Mouse (Mus musculus) limb, embryonic 10.5 days (tissue): ENCODE data around the gene Ap4b1. TPM values are rescaled to one million over a fixed set of nuclear protein-coding genes. Genes with fewer than 3 reads are reported as not detected.

Experiments
- DNase-seq: peaks from one replicate; pipeline ENCODE4 v3.0.0-alpha.2; 2017; ENCODE audit warnings: low spot score
- H3K27ac ChIP-seq: fragments of 300-500 bp; sonication (generic); 2 replicates; pipeline ENCODE4 v1.5.1; 2016; ENCODE audit warnings: mild to moderate bottlenecking
- H3K27me3 ChIP-seq: fragments of 300-500 bp; sonication (generic); 2 replicates; pipeline ENCODE4 v1.6.1; 2016; ENCODE audit warnings: low read depth, mild to moderate bottlenecking; ENCODE audit not compliant: poor library complexity, severe bottlenecking
- H3K36me3 ChIP-seq: fragments of 300-500 bp; sonication (generic); 2 replicates; pipeline ENCODE4 v1.6.1; 2016; ENCODE audit warnings: mild to moderate bottlenecking, moderate library complexity
- H3K4me1 ChIP-seq: fragments of 300-500 bp; sonication (generic); 2 replicates; pipeline ENCODE4 v1.6.1; 2016
- H3K4me3 ChIP-seq: fragments of 300-500 bp; sonication (generic); 2 replicates; pipeline ENCODE4 v1.5.1; 2016; ENCODE audit warnings: mild to moderate bottlenecking, moderate library complexity
- H3K9me3 ChIP-seq: fragments of 300-500 bp; sonication (generic); replicated peaks from 2 replicates; pipeline ENCODE4 v1.6.1; 2016; ENCODE audit warnings: mild to moderate bottlenecking
- WGBS: fragments of 180-500 bp; shearing (Covaris S2); methylation state at CpG from one replicate; pipeline ENCODE4 v1.1.7; 2016; 5-methylcytosine and 5-hydroxymethylcytosine counted together
- polyA plus RNA-seq: library from polyadenylated mRNA; unstranded; fragments of >200 nt; fragmentation: Nextera tagmentation; extraction: Ambion mirVana; gene quantifications from 2 replicates; pipeline ENCODE4 v1.2.1, GENCODE M21; 2016

Ap4b1 gene
- polyA plus RNA-seq, 1 experiment from 2014 or later = 23.6 TPM

GRCm38 (mm10) chr3:103850644-103851363 is 41.5 kb downstream of the Ap4b1 start:
- H3K4me1 ChIP-seq = no peaks in the 10 kb centered on the region
- H3K4me3 ChIP-seq = no peak overlapping the region
- H3K9me3 ChIP-seq = no peaks in the 10 kb centered on the region
- H3K27ac ChIP-seq = no peak overlapping the region
- no peaks in the 10 kb centered on the region for H3K27me3 ChIP-seq
- WGBS = 84% methylated on average over 9 of the region's 9 CpGs
- DNase-seq = no peak
- H3K36me3 ChIP-seq = no peaks in the 10 kb centered on the region

DNA sequence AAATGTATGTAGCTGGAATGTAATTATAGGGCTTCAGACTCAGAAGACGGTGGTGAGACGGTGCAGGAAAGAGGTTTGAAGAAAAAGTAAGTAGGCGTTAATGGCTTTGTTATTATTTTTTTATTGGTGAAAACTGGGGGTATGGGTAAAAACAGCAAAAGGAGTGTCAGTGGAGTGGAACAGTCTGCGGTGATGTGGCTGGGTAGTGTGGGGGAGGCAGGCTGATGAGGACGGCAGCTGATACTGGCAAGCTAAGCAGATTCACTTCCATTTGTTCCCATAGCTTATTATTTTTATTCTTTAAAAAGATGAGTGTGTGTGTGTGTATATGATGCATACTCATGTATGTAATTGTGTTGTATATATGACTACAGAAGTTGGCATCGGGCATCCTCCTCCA is 42.2 kb downstream of the Ap4b1 start:
- WGBS = 93% methylated on average over 6 of the region's 6 CpGs
- Histone ChIP-seq H3K9me3 (no peaks in the 10 kb centered on the region), H3K4me3 (no peak overlapping the region), H3K36me3 (no peaks in the 10 kb centered on the region), H3K4me1 (no peaks in the 10 kb centered on the region), H3K27ac (no peak overlapping the region), H3K27me3 (no peaks in the 10 kb centered on the region)
- no peak for DNase-seq

DNA sequence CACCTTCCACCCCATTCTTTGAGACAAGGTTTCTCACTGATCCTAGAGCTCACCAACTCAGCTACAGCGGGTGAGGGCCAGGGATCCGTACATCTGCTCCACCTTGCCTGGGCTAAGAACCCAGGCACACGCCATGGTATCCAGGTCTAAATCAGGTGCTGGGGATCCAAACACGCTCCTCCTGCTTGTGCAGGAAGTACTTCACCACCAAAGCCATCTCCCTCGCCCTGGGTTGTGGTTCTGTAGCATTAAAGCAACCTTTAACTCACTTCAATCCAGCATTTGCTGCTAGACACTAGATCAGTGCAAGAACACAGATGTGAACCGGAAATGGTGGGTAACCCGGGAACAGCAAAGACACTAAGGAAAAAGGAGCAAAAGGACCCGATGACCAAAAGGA is 42.6 kb downstream of the Ap4b1 start:
- H3K9me3 ChIP-seq = no peaks in the 10 kb centered on the region
- 90% methylated on average over 8 of the region's 8 CpGs for WGBS
- no peaks in the 10 kb centered on the region for H3K27me3 ChIP-seq
- H3K36me3 ChIP-seq = no peaks in the 10 kb centered on the region
- H3K4me3 ChIP-seq = no peak overlapping the region
- H3K27ac ChIP-seq = no peak overlapping the region
- no peaks in the 10 kb centered on the region for H3K4me1 ChIP-seq
- DNase-seq = no peak

GRCm38 (mm10) chr3:103852565-103853299 is 43.4 kb downstream of the Ap4b1 start:
- 74% methylated on average over 3 of the region's 3 CpGs for WGBS
- Histone ChIP-seq H3K27ac (no peak overlapping the region), H3K27me3 (no peaks in the 10 kb centered on the region), H3K9me3 (no peaks in the 10 kb centered on the region), H3K4me3 (no peak overlapping the region), H3K36me3 (no peaks in the 10 kb centered on the region), H3K4me1 (no peaks in the 10 kb centered on the region)
- no peak for DNase-seq

- Histone ChIP-seq H3K4me3 (no peak overlapping the region), H3K4me1 (no peaks in the 10 kb centered on the region), H3K36me3 (no peaks in the 10 kb centered on the region), H3K27me3 (no peaks in the 10 kb centered on the region), H3K27ac (no peak overlapping the region), H3K9me3 (no peaks in the 10 kb centered on the region)
- 81% methylated on average over 8 of the region's 8 CpGs for WGBS
- DNase-seq = no peak
Observed at GRCm38 (mm10) chr3:103853804-103854203, 44.5 kb downstream of the Ap4b1 start.

DNA sequence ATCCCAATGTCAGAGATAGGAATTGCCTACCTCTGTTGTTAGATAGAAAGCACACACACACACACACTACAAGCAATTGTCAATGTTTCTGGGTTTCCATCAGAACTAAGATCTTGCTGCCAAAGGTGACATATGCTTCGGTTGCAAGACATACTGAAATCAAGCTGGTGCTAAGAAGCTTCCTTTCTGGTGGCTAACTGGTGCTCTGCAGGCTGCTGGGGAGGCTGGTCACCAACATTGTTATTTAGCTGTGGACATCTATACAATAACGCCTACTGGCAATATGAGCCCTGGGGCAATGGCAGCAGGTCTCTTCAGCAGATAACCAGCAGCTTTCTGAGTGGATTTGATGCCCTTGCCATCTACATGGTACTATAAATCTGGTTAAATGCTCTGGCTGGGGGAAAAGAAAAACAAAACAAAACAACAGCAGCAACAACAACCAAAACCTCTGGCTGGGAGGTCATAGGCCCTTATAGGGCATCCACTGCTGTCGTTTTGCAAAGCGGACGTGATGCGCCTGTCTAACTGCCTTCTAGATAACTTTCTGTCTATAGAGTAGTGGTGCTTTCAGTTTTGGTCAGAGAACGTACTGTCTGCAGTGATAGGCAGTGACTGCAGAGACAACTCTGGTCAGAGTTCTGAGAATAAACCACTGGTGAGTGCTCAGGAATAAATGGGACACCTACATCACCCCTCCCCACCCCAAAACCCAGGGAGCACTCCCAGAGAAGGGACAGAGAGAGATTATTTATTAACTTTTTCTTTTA is 47.9 kb downstream of the Ap4b1 start:
- DNase-seq = no peak
- WGBS = 94% methylated on average over 7 of the region's 7 CpGs

DNA sequence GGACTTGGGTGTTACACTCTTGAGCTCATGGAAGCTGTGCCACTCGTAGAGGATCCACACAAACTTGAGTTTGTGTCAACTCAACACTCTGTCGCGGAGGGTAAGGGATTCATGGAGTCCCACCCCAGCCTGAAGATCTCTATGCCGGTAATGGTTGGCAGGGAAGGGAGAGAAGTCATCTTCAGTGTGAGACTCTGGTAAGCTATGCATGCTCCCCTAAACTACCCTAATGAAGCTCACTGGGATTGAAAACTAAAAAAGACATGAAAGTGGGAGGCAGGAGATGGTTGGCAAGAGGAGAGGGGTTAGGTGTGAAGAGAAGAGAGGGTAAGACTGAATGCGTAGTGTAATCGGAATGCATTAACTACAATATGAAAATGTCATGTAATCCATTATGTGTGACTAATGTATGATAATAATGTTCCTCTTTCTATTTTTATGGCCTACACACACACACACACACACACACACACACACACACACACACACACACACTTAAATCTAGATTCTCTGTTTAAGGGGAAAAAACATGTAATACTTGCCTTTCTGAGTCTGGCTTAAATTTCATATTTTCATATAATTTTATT is 48.8 kb downstream of the Ap4b1 start:
- no peaks in the 10 kb centered on the region for H3K9me3 ChIP-seq
- H3K27ac ChIP-seq = no peak overlapping the region
- H3K4me1 ChIP-seq = no peaks in the 10 kb centered on the region
- 92% methylated on average over 6 of the region's 6 CpGs for WGBS
- H3K36me3 ChIP-seq = no peaks in the 10 kb centered on the region
- no peak for DNase-seq
- no peaks in the 10 kb centered on the region for H3K27me3 ChIP-seq
- H3K4me3 ChIP-seq = no peak overlapping the region

More for the DNA sequence above, 47.9 kb downstream of the Ap4b1 start:
- Histone ChIP-seq H3K36me3 (no peaks in the 10 kb centered on the region), H3K4me1 (no peaks in the 10 kb centered on the region), H3K9me3 (no peaks in the 10 kb centered on the region), H3K27ac (no peak overlapping the region), H3K27me3 (no peaks in the 10 kb centered on the region), H3K4me3 (no peak overlapping the region)

DNA sequence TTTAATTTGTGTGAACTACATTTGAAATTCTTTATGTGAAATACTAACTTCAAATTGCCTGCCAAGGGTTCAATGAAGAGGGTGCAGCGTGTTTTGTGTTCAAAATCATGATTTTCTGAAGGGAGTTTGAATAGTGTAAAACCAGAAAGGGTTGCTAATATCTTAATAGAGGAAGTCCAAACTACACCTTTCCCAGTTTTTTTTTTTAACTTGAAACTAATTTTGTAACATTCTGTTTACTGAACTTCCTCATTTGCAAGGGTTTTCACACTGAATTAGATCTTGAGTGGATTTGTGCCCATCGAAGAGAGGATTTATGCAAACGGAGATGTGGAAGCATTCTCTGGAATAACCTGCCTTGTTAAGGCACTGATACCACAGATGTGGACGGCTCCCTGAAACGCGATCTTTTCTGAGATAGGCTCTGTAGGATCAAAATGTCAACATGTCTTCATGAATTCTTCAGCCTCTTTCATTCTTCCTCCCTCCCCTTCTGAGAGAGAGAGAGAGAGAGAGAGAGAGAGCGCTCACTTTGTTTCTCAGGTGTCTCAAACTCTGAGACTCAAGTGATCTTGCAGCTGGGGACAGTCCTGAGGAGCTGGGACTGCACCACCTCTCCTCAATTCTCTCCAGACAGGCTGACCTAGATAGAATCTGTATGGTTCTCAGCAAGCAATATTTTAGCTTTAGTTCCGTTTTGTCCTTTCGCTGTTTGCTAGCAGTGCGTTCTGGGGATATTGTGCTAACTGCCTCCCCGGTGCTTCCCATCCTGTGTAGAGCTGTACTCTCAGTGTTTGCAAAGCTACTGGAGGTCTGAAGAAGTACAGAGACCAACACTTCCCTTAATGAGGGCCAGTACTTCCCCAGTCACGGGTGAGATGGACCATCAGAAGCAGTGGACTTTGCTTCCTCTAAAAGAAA is 49.8 kb downstream of the Ap4b1 start, which contains the start of gene Ptpn22:
Gene Ptpn22 (plus strand): TSS at position 915 of the 921 bp plus-strand sequence.
- Histone ChIP-seq H3K27me3 (no peaks in the 10 kb centered on the region), H3K27ac (no peak within 1 kb of the TSS), H3K9me3 (no peaks in the 10 kb centered on the region), H3K4me3 (no peak within 1 kb of the TSS), H3K36me3 (no peaks in the 10 kb centered on the region), H3K4me1 (no peaks in the 10 kb centered on the region)
- WGBS = 82% methylated on average over 12 of the region's 12 CpGs
- DNase-seq = no peak

- DNase-seq = no peak
- Histone ChIP-seq H3K9me3 (no peaks in the 10 kb centered on the region), H3K27me3 (no peaks in the 10 kb centered on the region), H3K4me1 (no peaks in the 10 kb centered on the region), H3K36me3 (no peaks in the 10 kb centered on the region), H3K27ac (no peak overlapping the region), H3K4me3 (no peak overlapping the region)
- WGBS = 83% methylated on average over 6 of the region's 6 CpGs
Observed at GRCm38 (mm10) chr3:103859851-103860391, 50.6 kb downstream of the Ap4b1 start.

GRCm38 (mm10) chr3:103862721-103863220 is 53.5 kb downstream of the Ap4b1 start:
- Histone ChIP-seq H3K4me1 (no peaks in the 10 kb centered on the region), H3K4me3 (no peak overlapping the region), H3K27me3 (no peaks in the 10 kb centered on the region), H3K36me3 (no peaks in the 10 kb centered on the region), H3K9me3 (no peaks in the 10 kb centered on the region), H3K27ac (no peak overlapping the region)
- no peak for DNase-seq
- whole genome bisulfite sequencing = 77% methylated on average over 4 of the region's 4 CpGs

DNA sequence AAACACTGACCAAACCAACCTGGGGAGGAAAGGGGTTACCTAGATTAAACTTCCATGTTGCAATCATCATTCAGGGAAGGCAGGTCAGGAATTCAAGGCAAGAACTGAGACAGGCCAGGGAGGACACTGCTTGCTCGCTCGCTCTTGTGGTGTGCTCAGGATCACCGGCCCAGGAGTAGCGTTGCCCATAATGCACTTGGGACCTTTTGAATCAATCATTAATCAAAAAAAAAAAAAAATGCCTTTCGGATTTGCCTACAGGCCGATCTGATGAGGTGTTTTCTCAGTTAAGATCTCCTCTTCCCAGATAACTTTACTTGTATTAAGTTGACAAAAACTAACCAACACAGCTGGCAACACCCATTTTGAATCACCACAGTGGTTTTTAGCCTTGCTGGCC is 54.9 kb downstream of the Ap4b1 start:
- 91% methylated on average over 6 of the region's 6 CpGs for WGBS
- no peak overlapping the region for H3K4me3 ChIP-seq
- no peaks in the 10 kb centered on the region for H3K9me3 ChIP-seq
- no peaks in the 10 kb centered on the region for H3K27me3 ChIP-seq
- DNase-seq = no peak
- H3K4me1 ChIP-seq = no peaks in the 10 kb centered on the region
- no peaks in the 10 kb centered on the region for H3K36me3 ChIP-seq
- H3K27ac ChIP-seq = no peak overlapping the region
